Mouse (Mus musculus): ENCODE data around the gene Myh13. TPM values are rescaled to one million over a fixed set of nuclear protein-coding genes. Genes with fewer than 3 reads are reported as not detected.

Myh13 gene
- polyA plus RNA-seq (2017; shearing (Covaris generic)) = under 1 TPM; 0.35 to 0.38 TPM

GRCm38 (mm10) chr11:67321358-67321757 is at the start of gene Myh13:
Gene Myh13 (plus strand): TSS chr11:67321658.

GRCm38 (mm10) chr11:67276601-67277174 is 44.8 kb upstream of the Myh13 start, which contains the start of gene Myh8:
Gene Myh8 (plus strand): TSS chr11:67277124.

Other genes starting within 250 kb of the Myh13 start
- gene Myh3, start 243.4 kb upstream of the Myh13 start, polyA plus RNA-seq (2017; shearing (Covaris generic)) = 1 to 10 TPM in 1 of 2 experiments, under 1 TPM in 1; 0.54 to 2.1 TPM
- under 1 TPM; 0.06 to 0.07 TPM for gene Myh2, start 150.6 kb upstream of the Myh13 start, polyA plus RNA-seq (2017; shearing (Covaris generic))
- under 1 TPM in 1 of 2 experiments, not detected in 1; 0.34 TPM for gene Myh1, start 121.6 kb upstream of the Myh13 start, polyA plus RNA-seq (2017; shearing (Covaris generic))
- gene Myh4, start 83.6 kb upstream of the Myh13 start, polyA plus RNA-seq (2017; shearing (Covaris generic)) = under 1 TPM; 0.10 to 0.26 TPM
- gene Myh8, start 44.5 kb upstream of the Myh13 start, polyA plus RNA-seq (2017; shearing (Covaris generic)) = under 1 TPM in 1 of 2 experiments, not detected in 1; 0.16 TPM
- gene Gas7, start 133.8 kb downstream of the Myh13 start, polyA plus RNA-seq (2017; shearing (Covaris generic)) = 1 to 10 TPM in 1 of 2 experiments, under 1 TPM in 1; 0.28 to 7.3 TPM

Measured in inflammation-experienced regulatory T-cells (primary cell).